Mouse (Mus musculus): ENCODE measurements around the gene Wdr93. TPM values are rescaled to one million over a fixed set of nuclear protein-coding genes. Genes with fewer than 3 reads are reported as not detected.

Wdr93 gene
- polyA plus RNA-seq, 1 experiment: 0.48 TPM

DNA sequence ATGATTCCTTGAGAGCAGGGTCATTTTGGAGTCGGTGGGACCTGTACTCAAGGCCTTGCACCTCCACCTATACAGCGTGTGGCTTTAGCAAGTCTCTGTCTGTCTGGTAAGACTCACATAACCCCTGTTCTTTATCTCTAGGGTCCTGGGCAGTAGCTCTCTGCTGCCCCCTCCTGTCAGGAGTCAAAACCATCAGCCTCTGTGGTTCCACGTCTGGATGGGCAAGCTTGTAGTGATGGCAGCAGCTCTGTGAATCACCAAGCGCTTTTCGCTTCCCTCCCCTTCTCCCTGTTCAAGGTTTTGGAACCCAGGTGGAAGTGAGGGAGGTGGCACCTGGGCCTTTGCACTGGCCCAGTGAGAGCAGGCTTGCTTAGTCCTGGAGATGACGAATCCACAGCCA, 14.7 kb upstream of the Wdr93 start:
- TF ChIP-seq POLR2A (IDR thresholded peaks at IDR 0.05; ENCODE audit: extremely low read depth, insufficient read depth, low read length) (no peak), CTCF (IDR thresholded peaks at IDR 0.05; ENCODE audit: extremely low read depth, insufficient read depth, low read length) (peak; percentile 74)
- Histone ChIP-seq H3K4me1 (ENCODE audit: control insufficient read depth, insufficient read depth, low read length) (no peaks in the 10 kb centered on the region), H3K4me3 (ENCODE audit: insufficient read depth, low read length) (no peak overlapping the region), H3K27ac (ENCODE audit: insufficient read depth, low read length) (no peak overlapping the region)

DNA sequence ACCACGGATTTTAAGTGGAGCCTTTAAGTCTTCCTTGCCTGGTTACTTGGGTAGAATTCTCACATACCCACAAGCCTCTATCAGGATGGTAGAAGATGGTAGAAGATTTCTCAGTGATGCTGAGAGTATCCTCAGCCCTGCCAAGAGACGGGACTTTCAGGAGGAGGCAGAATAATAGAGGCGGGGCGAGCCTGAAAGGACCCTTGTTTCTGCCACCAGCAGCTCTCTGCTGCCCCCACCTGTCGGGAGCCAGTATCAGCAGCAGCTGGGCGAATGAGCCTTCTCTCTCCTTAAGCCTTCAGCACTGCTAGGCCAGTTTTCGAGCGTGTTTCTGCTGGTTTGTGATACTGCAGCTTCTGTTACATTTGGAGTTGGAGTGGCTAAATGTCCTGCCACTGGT, 13.8 kb upstream of the Wdr93 start:
- peak; percentile 82 for TF ChIP-seq CTCF (IDR thresholded peaks at IDR 0.05; ENCODE audit: extremely low read depth, insufficient read depth, low read length)
- no peak for TF ChIP-seq POLR2A (IDR thresholded peaks at IDR 0.05; ENCODE audit: extremely low read depth, insufficient read depth, low read length)
- no peak overlapping the region for H3K4me3 ChIP-seq (ENCODE audit: insufficient read depth, low read length)
- no peaks in the 10 kb centered on the region for H3K4me1 ChIP-seq (ENCODE audit: control insufficient read depth, insufficient read depth, low read length)
- H3K27ac ChIP-seq (ENCODE audit: insufficient read depth, low read length): no peak overlapping the region

DNA sequence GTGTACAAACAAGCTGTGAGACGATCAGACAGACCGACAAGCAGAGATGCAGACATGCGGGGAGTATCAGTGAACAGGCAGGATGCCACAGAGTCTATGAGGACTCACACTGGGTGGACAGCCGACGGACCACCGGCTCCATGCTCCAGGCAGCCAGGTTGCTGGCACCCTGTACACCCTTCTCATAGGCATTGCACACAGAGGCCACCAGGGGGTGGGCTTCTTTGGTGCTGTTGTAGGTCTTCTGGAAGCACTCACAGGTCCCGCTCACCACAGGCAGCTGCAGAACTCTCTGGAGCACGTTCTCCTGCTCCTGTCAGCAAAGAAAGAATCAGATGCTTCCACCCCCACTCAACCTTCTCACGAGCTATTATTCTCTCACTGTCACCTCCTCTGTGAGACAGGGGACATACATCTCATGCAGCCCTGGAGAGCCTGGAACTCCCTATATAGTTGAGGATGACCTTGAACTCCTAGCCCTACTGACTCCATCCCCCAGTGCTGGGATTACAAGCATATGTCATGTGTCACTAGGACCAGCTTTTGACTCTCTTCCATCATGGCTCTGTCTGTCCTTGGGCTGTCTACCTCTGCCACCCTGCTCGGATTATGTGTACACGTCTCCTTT, 13.1 kb upstream of the Wdr93 start:
- no peaks in the 10 kb centered on the region for H3K4me1 ChIP-seq (ENCODE audit: control insufficient read depth, insufficient read depth, low read length)
- no peak overlapping the region for H3K27ac ChIP-seq (ENCODE audit: insufficient read depth, low read length)
- no peak overlapping the region for H3K4me3 ChIP-seq (ENCODE audit: insufficient read depth, low read length)
- TF ChIP-seq CTCF (IDR thresholded peaks at IDR 0.05; ENCODE audit: extremely low read depth, insufficient read depth, low read length): peak; percentile 22; the same call in 1 of the 2 replicates
- no peak for TF ChIP-seq POLR2A (IDR thresholded peaks at IDR 0.05; ENCODE audit: extremely low read depth, insufficient read depth, low read length)

DNA sequence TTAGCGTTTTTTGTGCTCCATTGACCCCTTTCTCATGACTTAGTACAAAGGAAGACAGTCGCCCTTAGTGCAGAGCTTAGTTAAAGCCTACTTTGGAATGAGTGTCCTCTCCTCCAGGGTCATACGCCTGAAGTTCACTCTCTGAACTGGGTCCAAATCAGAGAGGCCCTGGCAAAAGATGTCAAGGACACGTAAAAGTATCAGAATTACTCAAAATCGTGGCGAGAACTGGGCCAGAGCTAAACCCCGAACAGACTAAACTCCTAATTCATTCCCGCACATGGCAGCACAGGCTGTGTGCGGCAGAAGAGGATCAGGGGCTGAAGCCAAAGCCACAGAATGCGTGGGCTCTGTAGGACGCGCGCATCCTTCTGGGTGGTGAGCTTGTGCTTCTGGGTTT, 11.5 kb upstream of the Wdr93 start:
- TF ChIP-seq CTCF (IDR thresholded peaks at IDR 0.05; ENCODE audit: extremely low read depth, insufficient read depth, low read length): no peak
- no peak for TF ChIP-seq POLR2A (IDR thresholded peaks at IDR 0.05; ENCODE audit: extremely low read depth, insufficient read depth, low read length)
- Histone ChIP-seq H3K4me3 (ENCODE audit: insufficient read depth, low read length) (no peak overlapping the region), H3K27ac (ENCODE audit: insufficient read depth, low read length) (no peak overlapping the region), H3K4me1 (ENCODE audit: control insufficient read depth, insufficient read depth, low read length) (no peaks in the 10 kb centered on the region)

DNA sequence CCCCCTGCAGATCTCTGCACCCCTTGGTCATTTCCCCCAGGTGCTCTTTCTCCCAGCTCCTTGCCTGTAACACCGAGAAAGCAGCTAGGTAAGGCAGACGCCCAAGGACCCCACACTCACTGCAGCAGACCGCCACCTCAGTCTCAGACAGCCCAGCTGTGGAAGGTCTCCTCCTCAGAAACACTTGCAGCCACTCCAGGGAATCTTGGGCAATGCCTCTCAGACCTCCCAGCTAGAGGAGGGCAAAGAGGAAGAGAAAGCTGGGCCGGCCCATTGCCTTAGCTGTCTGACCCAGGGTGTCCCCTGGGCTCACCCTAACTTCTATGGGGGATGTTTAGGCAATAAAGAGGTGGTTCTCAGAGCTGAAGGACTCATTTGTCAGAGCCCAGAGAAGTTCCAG, 10.3 kb upstream of the Wdr93 start, which contains the start of gene Plin1:
Gene Plin1, minus strand, starts transcription at position 282 of the 400 bp plus-strand sequence.
- Histone ChIP-seq H3K27ac (ENCODE audit: insufficient read depth, low read length) (no peak within 1 kb of the TSS), H3K4me3 (ENCODE audit: insufficient read depth, low read length) (no peak within 1 kb of the TSS), H3K4me1 (ENCODE audit: control insufficient read depth, insufficient read depth, low read length) (no peaks in the 10 kb centered on the region)
- TF ChIP-seq POLR2A (IDR thresholded peaks at IDR 0.05; ENCODE audit: extremely low read depth, insufficient read depth, low read length) (no peak), CTCF (IDR thresholded peaks at IDR 0.05; ENCODE audit: extremely low read depth, insufficient read depth, low read length) (no peak)

DNA sequence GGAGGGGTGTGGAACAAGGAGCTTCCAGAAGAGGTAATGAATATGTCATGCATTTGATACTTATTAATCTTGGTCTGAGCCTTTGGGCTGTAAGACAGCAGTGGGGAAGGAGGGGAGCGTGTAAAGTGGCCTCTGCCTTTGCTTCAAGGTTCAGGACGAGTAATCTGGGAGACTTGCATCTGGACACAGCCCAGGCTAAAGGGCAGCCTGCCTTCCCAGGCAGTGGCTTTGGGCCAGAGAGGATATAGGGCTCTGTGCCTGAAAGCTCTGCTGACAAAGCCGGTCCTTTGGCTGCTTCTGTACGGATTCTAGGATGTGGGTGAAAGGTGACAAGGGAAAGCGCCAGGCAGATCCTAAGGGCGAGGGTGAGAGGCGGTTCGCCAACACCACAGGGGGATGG, 8.4 kb upstream of the Wdr93 start:
- Histone ChIP-seq H3K4me3 (ENCODE audit: insufficient read depth, low read length) (no peak overlapping the region), H3K27ac (ENCODE audit: insufficient read depth, low read length) (no peak overlapping the region), H3K4me1 (ENCODE audit: control insufficient read depth, insufficient read depth, low read length) (no peaks in the 10 kb centered on the region)
- no peak for TF ChIP-seq POLR2A (IDR thresholded peaks at IDR 0.05; ENCODE audit: extremely low read depth, insufficient read depth, low read length)
- no peak for TF ChIP-seq CTCF (IDR thresholded peaks at IDR 0.05; ENCODE audit: extremely low read depth, insufficient read depth, low read length)

DNA sequence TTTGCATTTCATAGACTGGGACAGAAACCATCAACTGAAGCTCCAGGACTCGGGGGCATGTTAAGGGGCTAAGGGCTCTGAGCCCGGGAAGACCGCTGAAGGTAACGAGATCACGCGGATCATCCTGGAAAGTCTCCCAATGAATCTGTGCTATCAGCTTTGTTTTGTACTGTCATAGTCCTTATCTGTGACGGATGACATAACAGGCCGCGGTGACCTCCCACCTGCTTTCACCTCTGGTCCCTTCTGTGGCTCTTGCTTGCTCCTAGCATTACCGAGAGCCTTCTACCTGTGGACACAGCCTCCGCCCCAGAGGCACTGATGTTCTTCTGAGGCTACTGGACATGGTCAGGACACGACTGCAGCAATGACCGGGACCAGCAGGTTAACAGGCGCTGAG, 6.5 kb upstream of the Wdr93 start:
- TF ChIP-seq POLR2A (IDR thresholded peaks at IDR 0.05; ENCODE audit: extremely low read depth, insufficient read depth, low read length) (no peak), CTCF (IDR thresholded peaks at IDR 0.05; ENCODE audit: extremely low read depth, insufficient read depth, low read length) (no peak)
- Histone ChIP-seq H3K4me3 (ENCODE audit: insufficient read depth, low read length) (no peak overlapping the region), H3K4me1 (ENCODE audit: control insufficient read depth, insufficient read depth, low read length) (no peaks in the 10 kb centered on the region), H3K27ac (ENCODE audit: insufficient read depth, low read length) (no peak overlapping the region)

DNA sequence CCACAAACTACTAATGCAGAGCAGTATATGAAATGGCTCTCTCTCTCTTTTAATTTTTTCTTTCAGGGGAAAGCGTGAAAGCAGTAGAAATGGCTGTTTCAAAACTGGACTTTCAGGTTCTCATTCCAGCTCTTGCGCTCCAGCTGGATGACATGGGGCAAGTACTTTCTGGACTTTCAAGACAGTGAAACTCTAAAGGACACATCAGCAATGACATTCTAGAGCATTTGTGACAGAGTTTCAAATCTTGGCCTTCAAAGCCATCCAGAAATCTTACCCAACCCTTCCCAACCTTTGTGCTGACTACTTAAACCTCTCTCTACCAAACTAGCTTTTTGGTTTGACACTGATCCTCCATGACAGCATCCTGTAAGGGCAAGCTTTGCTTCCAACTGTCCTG, 4.0 kb upstream of the Wdr93 start:
- no peak overlapping the region for H3K27ac ChIP-seq (ENCODE audit: insufficient read depth, low read length)
- TF ChIP-seq CTCF (IDR thresholded peaks at IDR 0.05; ENCODE audit: extremely low read depth, insufficient read depth, low read length) (no peak), POLR2A (IDR thresholded peaks at IDR 0.05; ENCODE audit: extremely low read depth, insufficient read depth, low read length) (no peak)
- no peak overlapping the region for H3K4me3 ChIP-seq (ENCODE audit: insufficient read depth, low read length)
- H3K4me1 ChIP-seq (ENCODE audit: control insufficient read depth, insufficient read depth, low read length): no peaks in the 10 kb centered on the region

DNA sequence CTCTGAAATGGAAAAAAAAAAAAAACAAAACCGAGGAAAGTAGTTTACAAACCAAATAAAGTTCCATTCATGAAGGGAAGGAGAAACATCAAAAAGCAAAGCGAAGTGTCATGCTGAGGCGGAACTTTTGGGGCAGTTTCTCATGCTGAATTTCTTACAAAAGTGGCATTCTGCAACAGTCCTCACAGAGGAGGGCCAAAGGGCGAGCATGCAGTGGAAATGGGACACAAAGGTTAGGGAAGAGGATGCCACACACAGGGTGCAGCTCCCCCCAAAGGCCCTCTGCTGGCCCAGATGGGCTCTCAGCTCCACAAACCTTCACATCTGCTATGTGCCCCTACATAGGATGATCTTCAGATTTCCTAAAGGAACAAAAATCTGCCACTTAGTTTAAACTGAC, 2.7 kb upstream of the Wdr93 start:
- no peak overlapping the region for H3K27ac ChIP-seq (ENCODE audit: insufficient read depth, low read length)
- peaks cover 1% of the 10 kb centered on the region; the same call in 1 of the 2 replicates for H3K4me1 ChIP-seq (ENCODE audit: control insufficient read depth, insufficient read depth, low read length)
- TF ChIP-seq POLR2A (IDR thresholded peaks at IDR 0.05; ENCODE audit: extremely low read depth, insufficient read depth, low read length) (no peak), CTCF (IDR thresholded peaks at IDR 0.05; ENCODE audit: extremely low read depth, insufficient read depth, low read length) (no peak)
- H3K4me3 ChIP-seq (ENCODE audit: insufficient read depth, low read length): no peak overlapping the region

DNA sequence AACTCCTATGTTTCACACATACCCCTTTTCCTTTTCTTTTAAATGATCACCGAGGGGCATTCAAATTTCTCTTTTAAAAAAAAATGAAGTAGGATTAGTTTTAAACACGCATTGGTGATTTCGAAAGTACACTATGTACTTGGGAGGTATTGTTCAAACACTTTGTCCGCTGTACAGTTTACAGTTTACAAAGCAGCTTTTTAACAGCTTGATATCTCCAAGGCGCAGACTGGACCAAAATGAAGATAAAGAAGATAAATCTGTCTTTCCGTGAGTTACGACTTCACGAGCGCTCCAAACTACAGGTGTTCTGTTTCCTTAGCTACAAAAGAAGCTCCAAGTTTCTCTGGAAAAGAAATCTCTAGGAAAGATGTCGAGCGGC, 695 bp upstream of the Wdr93 start:
- Histone ChIP-seq H3K27ac (ENCODE audit: insufficient read depth, low read length) (no peak overlapping the region), H3K4me1 (ENCODE audit: control insufficient read depth, insufficient read depth, low read length) (peaks cover 1% of the 10 kb centered on the region; the same call in 1 of the 2 replicates), H3K4me3 (ENCODE audit: insufficient read depth, low read length) (peak overlapping the region; percentile 49)
- TF ChIP-seq CTCF (IDR thresholded peaks at IDR 0.05; ENCODE audit: extremely low read depth, insufficient read depth, low read length) (no peak), POLR2A (IDR thresholded peaks at IDR 0.05; ENCODE audit: extremely low read depth, insufficient read depth, low read length) (no peak)

All from cortical plate, adult 2 months (tissue).